Comparison of ENCODE assay signal across 18 mouse cellular contexts in genomic region chr16:89835551-89835950, GRCm38 (mm10).
A peak's percentile ranks its signal among the peaks of the same experiment; 100 is the strongest.
DNase-seq lines count a peak whose midpoint lies in the region; ATAC-seq and TF ChIP-seq lines count a peak whose summit lies in the region.
"Had no signal": no experiment of that assay in that cellular context is flagged by ENCODE, and none has a peak within 500 bp of the region (broad histone marks: within the 10 kb centered on the region; RNA-seq: fewer than 3 reads in every experiment).

No protein-coding gene starts in this region.

- H3K4me3 ChIP-seq in hindbrain, embryonic 12.5 days, result no peak overlapping the region
- H3K4me3 ChIP-seq in hindbrain, embryonic 14.5 days (replicated peaks; ENCODE audit: low read length), result no peak overlapping the region
- H3K4me3 ChIP-seq in midbrain, embryonic 12.5 days, result no peak overlapping the region
- no peak overlapping the region for H3K4me3 ChIP-seq in midbrain, embryonic 13.5 days (replicated peaks)
- no peak overlapping the region for H3K4me3 ChIP-seq in myocyte
- H3K4me3 ChIP-seq: erythroblast, embryonic 14.5 days; forebrain, embryonic 15.5 days; heart, embryonic 12.5 days; liver, embryonic 15.5 days had no signal

- TF ChIP-seq POLR2A in myocyte (IDR thresholded peaks at IDR 0.05; ENCODE audit: insufficient read length, low read depth), result no peak

- no peaks in the 10 kb centered on the region for H3K9me3 ChIP-seq in hindbrain, embryonic 12.5 days (replicated peaks)
- H3K9me3 ChIP-seq in hindbrain, embryonic 14.5 days (ENCODE audit: control insufficient read depth, low read length), result no peaks in the 10 kb centered on the region
- no peaks in the 10 kb centered on the region for H3K9me3 ChIP-seq in midbrain, embryonic 12.5 days
- no peaks in the 10 kb centered on the region for H3K9me3 ChIP-seq in midbrain, embryonic 13.5 days
- H3K9me3 ChIP-seq: forebrain, embryonic 15.5 days; heart, embryonic 12.5 days; liver, embryonic 15.5 days had no signal

- no peak for DNase-seq in hindbrain, embryonic 14.5 days (ENCODE audit: low spot score)
- DNase-seq in Muller cell, postnatal 12 days (ENCODE audit: inconsistent ontology term), result peak; percentile 32
- no peak for DNase-seq in left cerebral cortex, adult 11 months (ENCODE audit: low spot score)
- no peak for DNase-seq in kidney, adult 11 months
- DNase-seq: adrenal gland, postnatal 25 days; cerebellum, adult 2 months; heart, postnatal 36 days; kidney, adult 18-20 months; kidney, postnatal 14 days; layer of hippocampus, adult 9-11 months had no signal

- no peak overlapping the region for H3ac ChIP-seq in myocyte (ENCODE audit: control insufficient read depth, insufficient read length)

- peaks cover 14% of the 10 kb centered on the region for H3K36me3 ChIP-seq in hindbrain, embryonic 12.5 days
- peaks cover 12% of the 10 kb centered on the region for H3K36me3 ChIP-seq in hindbrain, embryonic 14.5 days (replicated peaks; ENCODE audit: control insufficient read depth, insufficient read depth)
- 0 out of 2 replicates have a peak, but pooled peaks cover 3% of the 10 kb centered on the region for H3K36me3 ChIP-seq in midbrain, embryonic 12.5 days
- peaks cover 19% of the 10 kb centered on the region for H3K36me3 ChIP-seq in midbrain, embryonic 13.5 days
- H3K36me3 ChIP-seq in myocyte (ENCODE audit: control insufficient read depth, insufficient read depth), result no peaks in the 10 kb centered on the region
- H3K36me3 ChIP-seq: liver, embryonic 15.5 days had no signal

- no peaks in the 10 kb centered on the region for H3K79me2 ChIP-seq in myocyte (ENCODE audit: control insufficient read depth, insufficient read depth)

- H3K4me1 ChIP-seq in hindbrain, embryonic 12.5 days, result peaks cover 7% of the 10 kb centered on the region
- H3K4me1 ChIP-seq in hindbrain, embryonic 14.5 days (replicated peaks; ENCODE audit: control insufficient read depth, insufficient read depth, low read length), result no peaks in the 10 kb centered on the region; the same call in 1 of the 2 replicates
- H3K4me1 ChIP-seq in midbrain, embryonic 12.5 days, result no peaks in the 10 kb centered on the region
- peaks cover 3% of the 10 kb centered on the region for H3K4me1 ChIP-seq in midbrain, embryonic 13.5 days (replicated peaks)
- H3K4me1 ChIP-seq: forebrain, embryonic 15.5 days; liver, embryonic 15.5 days had no signal

- 84% methylated on average over 7 of the region's 7 CpGs for WGBS in hindbrain, embryonic 12.5 days
- 83% methylated on average over 7 of the region's 7 CpGs for WGBS in hindbrain, embryonic 14.5 days
- WGBS in midbrain, embryonic 12.5 days, result 85% methylated on average over 7 of the region's 7 CpGs
- WGBS in midbrain, embryonic 13.5 days, result 86% methylated on average over 7 of the region's 7 CpGs

- H3K27ac ChIP-seq in hindbrain, embryonic 12.5 days, result 0 out of 2 replicates have a peak overlapping the region, but pooled peaks have one; percentile 12
- no peak overlapping the region for H3K27ac ChIP-seq in hindbrain, embryonic 14.5 days
- H3K27ac ChIP-seq in midbrain, embryonic 12.5 days (replicated peaks), result no peak overlapping the region
- H3K27ac ChIP-seq in midbrain, embryonic 13.5 days, result no peak overlapping the region
- H3K27ac ChIP-seq: forebrain, embryonic 15.5 days; liver, embryonic 15.5 days had no signal

- ATAC-seq in hindbrain, embryonic 12.5 days (ENCODE audit: low FRiP score), result no peak
- no peak for ATAC-seq in hindbrain, embryonic 14.5 days (ENCODE audit: low FRiP score)
- no peak for ATAC-seq in midbrain, embryonic 12.5 days (ENCODE audit: low FRiP score, low read depth)
- ATAC-seq in midbrain, embryonic 13.5 days, result no peak
- ATAC-seq: forebrain, embryonic 15.5 days had no signal

- H3K9ac ChIP-seq in hindbrain, embryonic 12.5 days, result no peak overlapping the region
- no peak overlapping the region for H3K9ac ChIP-seq in hindbrain, embryonic 14.5 days
- 0 out of 2 replicates have a peak overlapping the region, but pooled peaks have one; percentile 24 for H3K9ac ChIP-seq in midbrain, embryonic 12.5 days (replicated peaks)
- no peak overlapping the region for H3K9ac ChIP-seq in midbrain, embryonic 13.5 days (replicated peaks)
- H3K9ac ChIP-seq: forebrain, embryonic 15.5 days; heart, embryonic 12.5 days; liver, embryonic 15.5 days had no signal

- no peak overlapping the region for H3K4me2 ChIP-seq in hindbrain, embryonic 12.5 days (replicated peaks)
- H3K4me2 ChIP-seq in hindbrain, embryonic 14.5 days (replicated peaks), result no peak overlapping the region
- no peak overlapping the region for H3K4me2 ChIP-seq in midbrain, embryonic 12.5 days (replicated peaks)
- H3K4me2 ChIP-seq in midbrain, embryonic 13.5 days (replicated peaks), result no peak overlapping the region
- H3K4me2 ChIP-seq in myocyte (ENCODE audit: low read depth), result peak overlapping the region; percentile 27
- H3K4me2 ChIP-seq: forebrain, embryonic 15.5 days; heart, embryonic 12.5 days; liver, embryonic 15.5 days had no signal

- no peaks in the 10 kb centered on the region for H3K27me3 ChIP-seq in hindbrain, embryonic 12.5 days
- H3K27me3 ChIP-seq in hindbrain, embryonic 14.5 days (ENCODE audit: control insufficient read depth, insufficient read depth, low read length), result no peaks in the 10 kb centered on the region
- no peaks in the 10 kb centered on the region for H3K27me3 ChIP-seq in midbrain, embryonic 12.5 days
- no peaks in the 10 kb centered on the region for H3K27me3 ChIP-seq in midbrain, embryonic 13.5 days
- no peaks in the 10 kb centered on the region for H3K27me3 ChIP-seq in myocyte (ENCODE audit: control insufficient read depth, insufficient read depth, insufficient read length)
- H3K27me3 ChIP-seq: forebrain, embryonic 15.5 days; heart, embryonic 12.5 days; liver, embryonic 15.5 days had no signal

TF ChIP-seq in myocyte, 11 proteins besides CTCF, POLR2A, EP300 and RAD21:
- TF ChIP-seq MYOD1 (IDR thresholded peaks at IDR 0.05; ENCODE audit: control insufficient read depth in 1 of 3, insufficient read length in 2 of 3, low read depth in 2 of 3), result no peak
